Mouse (Mus musculus): Measurements from ENCODE around the gene Tubd1.
"Not testable (repeated sequence)": the region's sequence is repeated elsewhere in the genome, so short reads cannot be mapped to it uniquely, and the experiment has no call there.

Gene Tubd1

GRCm38 (mm10) chr11:86544639-86545299 is at the start of gene Tubd1, which contains the start of gene Rps6kb1:
Tubd1 (plus strand) TSS chr11:86544991.
Rps6kb1 (minus strand) TSS chr11:86544805.
- peak; percentile 98 to 99 for DNase-seq (ENCODE audit: low spot score in 2 of 2)

- DNase-seq (ENCODE audit: low spot score in 2 of 2) = no peak
Measured at GRCm38 (mm10) chr11:86497356-86497755, 47.4 kb upstream of the Tubd1 start.

- no peak for DNase-seq (ENCODE audit: low spot score in 2 of 2)
Measured at GRCm38 (mm10) chr11:86497908-86498307, 46.9 kb upstream of the Tubd1 start.

- no peak for DNase-seq (ENCODE audit: low spot score in 2 of 2)
Measured at GRCm38 (mm10) chr11:86500795-86501194, 44.0 kb upstream of the Tubd1 start.

GRCm38 (mm10) chr11:86503121-86503520 is 41.7 kb upstream of the Tubd1 start:
- no peak for DNase-seq (ENCODE audit: low spot score in 2 of 2)

- no peak for DNase-seq (ENCODE audit: low spot score in 2 of 2)
Measured at GRCm38 (mm10) chr11:86507334-86507733, 37.5 kb upstream of the Tubd1 start.

- no peak for DNase-seq (ENCODE audit: low spot score in 2 of 2)
Measured at GRCm38 (mm10) chr11:86507991-86508390, 36.8 kb upstream of the Tubd1 start.

GRCm38 (mm10) chr11:86516620-86517019 is 28.2 kb upstream of the Tubd1 start:
- DNase-seq (ENCODE audit: low spot score in 2 of 2) = no peak

GRCm38 (mm10) chr11:86517229-86517628 is 27.6 kb upstream of the Tubd1 start:
- DNase-seq (ENCODE audit: low spot score in 2 of 2) = no peak

- no peak for DNase-seq (ENCODE audit: low spot score in 2 of 2)
Measured at GRCm38 (mm10) chr11:86519751-86520150, 25.0 kb upstream of the Tubd1 start.

GRCm38 (mm10) chr11:86527528-86527927 is 17.3 kb upstream of the Tubd1 start:
- DNase-seq (ENCODE audit: low spot score in 2 of 2) = no peak

- DNase-seq (ENCODE audit: low spot score in 2 of 2) = no peak
Measured at GRCm38 (mm10) chr11:86532834-86533233, 12.0 kb upstream of the Tubd1 start.

GRCm38 (mm10) chr11:86533302-86533701 is 11.5 kb upstream of the Tubd1 start:
- not testable (repeated sequence) for DNase-seq (ENCODE audit: low spot score in 2 of 2)

- DNase-seq (ENCODE audit: low spot score in 2 of 2) = no peak
Measured at GRCm38 (mm10) chr11:86534201-86534910, 10.4 kb upstream of the Tubd1 start.

GRCm38 (mm10) chr11:86538786-86539185 is 6.0 kb upstream of the Tubd1 start:
- DNase-seq (ENCODE audit: low spot score in 2 of 2) = no peak

GRCm38 (mm10) chr11:86539716-86540475 is 4.9 kb upstream of the Tubd1 start:
- no peak for DNase-seq (ENCODE audit: low spot score in 2 of 2)

- DNase-seq (ENCODE audit: low spot score in 2 of 2) = no peak
Measured at GRCm38 (mm10) chr11:86540476-86540845, 4.3 kb upstream of the Tubd1 start.

GRCm38 (mm10) chr11:86542851-86543250 is 1.9 kb upstream of the Tubd1 start:
- DNase-seq (ENCODE audit: low spot score in 2 of 2) = no peak

- peak in 1 of 2 experiments; percentile 12 for DNase-seq (ENCODE audit: low spot score in 2 of 2)
Measured at GRCm38 (mm10) chr11:86543960-86544638, 692 bp upstream of the Tubd1 start.

GRCm38 (mm10) chr11:86545556-86545955 is 765 bp downstream of the Tubd1 start:
- no peak for DNase-seq (ENCODE audit: low spot score in 2 of 2)

- DNase-seq (ENCODE audit: low spot score in 2 of 2) = no peak
Measured at GRCm38 (mm10) chr11:86547412-86547811, 2.6 kb downstream of the Tubd1 start.

GRCm38 (mm10) chr11:86553525-86553924 is 8.7 kb downstream of the Tubd1 start:
- DNase-seq (ENCODE audit: low spot score in 2 of 2) = no peak
